Mouse (Mus musculus): Measurements from ENCODE around the gene Akap2. TPM values are rescaled to one million over a fixed set of nuclear protein-coding genes. Genes with fewer than 3 reads are reported as not detected.

The Akap2 gene
- polyA plus RNA-seq (2012; rRNA removed), result 9.2 and 14.5 TPM in 2 replicates

DNA sequence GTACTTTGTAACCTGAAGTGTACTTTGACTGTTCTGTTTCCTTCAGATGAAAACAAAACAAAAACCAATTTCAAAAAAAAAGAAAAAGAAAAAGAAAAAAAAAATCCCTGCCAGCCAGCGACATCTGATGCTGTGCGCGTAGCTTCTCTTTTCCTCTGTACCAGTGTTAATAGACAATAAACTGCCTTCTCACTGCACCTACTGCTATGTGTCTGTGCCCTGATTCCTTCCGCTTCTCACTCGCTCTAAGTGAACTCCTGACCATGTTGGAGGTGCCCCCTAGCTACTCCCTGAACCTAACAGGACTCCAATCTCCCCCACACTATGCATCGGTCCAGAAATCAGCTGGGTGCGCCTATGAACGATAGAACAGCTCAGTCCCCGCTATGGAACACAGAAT lies at the start of gene Akap2:
Gene Akap2 (plus strand): TSS at position 304 of the 400 bp plus-strand sequence.
- TF ChIP-seq POLR2A (IDR thresholded peaks at IDR 0.05; ENCODE audit: borderline replicate concordance, extremely low read depth, insufficient read depth, insufficient read length, poor library complexity, severe bottlenecking), result no peak
- peak; percentile 7 for DNase-seq (ENCODE audit: low read depth)

DNA sequence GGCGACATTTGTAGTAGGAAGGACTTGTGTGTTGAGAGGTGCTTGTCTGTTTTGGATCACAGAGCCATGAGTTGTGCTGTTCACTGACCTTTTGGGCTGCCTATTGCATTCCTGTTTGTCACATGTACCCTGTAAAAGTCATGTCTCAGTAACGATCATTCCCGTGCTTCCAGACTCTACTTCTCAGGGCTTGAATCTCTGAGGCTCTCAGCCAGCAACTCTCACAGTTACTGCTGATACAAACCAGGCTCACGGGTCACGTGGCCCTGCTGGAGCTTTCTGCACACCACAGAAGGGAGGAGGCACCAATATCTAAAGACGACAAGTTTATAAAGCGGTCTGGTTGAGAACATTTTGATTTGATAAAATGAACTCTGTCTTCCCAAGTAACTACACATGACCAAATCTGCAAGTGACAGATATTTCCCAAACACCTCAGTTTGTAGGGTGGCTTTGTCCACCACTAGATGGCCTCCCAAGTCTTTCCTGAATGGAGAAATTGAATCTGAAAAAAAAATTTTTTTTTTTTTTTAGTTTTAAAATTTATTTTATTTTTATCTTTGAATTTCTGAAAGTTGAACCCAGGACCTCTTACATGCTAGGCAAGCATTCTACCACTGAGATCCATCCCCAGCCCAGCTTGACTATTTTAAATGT lies 46.5 kb upstream of the Akap2 start:
- no peak for TF ChIP-seq POLR2A (IDR thresholded peaks at IDR 0.05; ENCODE audit: borderline replicate concordance, extremely low read depth, insufficient read depth, insufficient read length, poor library complexity, severe bottlenecking)
- peak; percentile 51; the same call in 1 of the 2 replicates for TF ChIP-seq CTCF (IDR thresholded peaks at IDR 0.05; ENCODE audit: borderline replicate concordance, extremely low read depth, insufficient read depth, insufficient read length)
- peak; percentile 50 for DNase-seq (ENCODE audit: low read depth)

DNA sequence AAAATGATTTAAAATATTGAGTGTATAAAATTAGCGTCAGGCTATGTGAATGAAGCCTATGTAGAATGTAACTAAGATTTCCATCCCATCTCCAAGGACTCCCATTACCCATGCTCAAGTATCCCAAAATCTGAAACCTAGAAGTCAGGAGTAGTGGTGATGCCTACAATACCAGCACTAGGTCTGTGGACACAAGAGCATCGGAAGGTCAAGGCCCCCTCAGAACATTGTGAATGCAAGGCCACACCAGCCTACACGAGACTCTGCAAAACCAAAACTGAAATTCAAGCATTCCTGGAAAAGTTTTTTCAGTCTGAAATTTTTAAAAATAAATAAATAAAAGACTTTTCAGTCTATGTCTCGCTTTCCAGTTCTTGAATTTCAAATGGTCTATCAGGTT lies 44.9 kb upstream of the Akap2 start:
- no peak for DNase-seq (ENCODE audit: low read depth)
- no peak for TF ChIP-seq POLR2A (IDR thresholded peaks at IDR 0.05; ENCODE audit: borderline replicate concordance, extremely low read depth, insufficient read depth, insufficient read length, poor library complexity, severe bottlenecking)

DNA sequence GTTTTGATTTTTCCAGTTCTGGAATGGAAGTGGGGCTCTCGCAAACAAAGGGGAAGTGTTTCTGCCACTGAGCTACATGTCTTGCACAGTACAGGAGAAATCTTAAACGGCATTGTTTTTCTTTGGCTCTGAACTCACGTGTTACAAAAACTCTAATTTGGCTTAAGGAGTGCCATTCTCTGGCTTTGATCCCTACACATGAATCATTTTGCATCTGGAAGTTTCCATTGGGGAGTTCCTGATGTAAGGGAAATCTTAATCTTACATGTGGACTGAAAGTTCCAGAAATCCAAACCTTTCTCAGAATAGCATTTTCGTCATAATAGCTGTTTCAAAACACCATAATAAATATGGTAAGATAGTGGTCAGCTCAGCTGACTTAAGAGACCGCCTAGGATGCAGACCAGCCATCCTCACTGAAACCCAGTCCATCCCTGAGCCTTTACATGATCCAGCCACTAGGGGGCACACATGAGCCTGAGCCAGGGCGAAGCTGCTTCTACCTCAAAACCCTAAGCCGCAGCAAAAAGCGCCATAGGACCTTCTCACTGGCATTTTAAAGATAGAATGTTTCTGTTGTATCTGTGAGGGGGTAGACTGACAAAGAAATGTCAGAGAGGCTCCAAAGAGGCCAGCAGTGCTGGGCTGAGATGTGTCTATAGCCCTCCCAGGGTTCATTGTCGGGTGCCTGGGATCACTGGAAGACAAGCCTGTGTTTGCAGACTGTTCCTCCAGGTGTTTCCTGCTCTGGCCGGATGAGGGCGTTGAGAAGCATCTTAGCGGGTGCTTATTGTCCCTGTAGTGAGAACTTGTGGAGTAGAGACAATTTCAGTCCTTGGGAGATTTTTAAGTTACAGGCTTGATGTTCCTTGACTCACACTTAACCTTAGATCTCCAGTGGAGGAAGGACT lies 44.2 kb upstream of the Akap2 start:
- peak; percentile 91 for DNase-seq (ENCODE audit: low read depth)
- TF ChIP-seq CTCF (IDR thresholded peaks at IDR 0.05; ENCODE audit: borderline replicate concordance, extremely low read depth, insufficient read depth, insufficient read length), result peak; percentile 97
- TF ChIP-seq POLR2A (IDR thresholded peaks at IDR 0.05; ENCODE audit: borderline replicate concordance, extremely low read depth, insufficient read depth, insufficient read length, poor library complexity, severe bottlenecking), result no peak

DNA sequence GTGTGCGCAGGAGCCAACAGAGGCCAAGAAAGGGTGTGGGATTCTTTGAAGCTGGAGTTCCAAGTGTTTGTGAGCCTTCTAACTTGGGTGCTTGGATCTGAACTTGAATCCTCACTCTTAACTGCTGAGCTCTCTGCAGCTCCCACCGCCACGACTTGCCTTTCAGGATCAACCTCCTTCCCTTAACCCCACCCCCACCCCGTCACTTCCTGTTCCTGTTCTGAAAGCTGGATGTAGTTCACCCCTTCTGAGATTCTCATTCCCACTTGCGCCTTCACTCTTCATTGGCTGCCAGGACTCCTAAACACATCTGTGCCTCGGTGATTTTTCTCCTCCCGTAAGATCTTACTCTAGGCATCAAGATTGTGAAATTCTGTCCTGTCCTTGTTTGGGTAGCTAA lies 43.1 kb upstream of the Akap2 start:
- no peak for TF ChIP-seq POLR2A (IDR thresholded peaks at IDR 0.05; ENCODE audit: borderline replicate concordance, extremely low read depth, insufficient read depth, insufficient read length, poor library complexity, severe bottlenecking)
- TF ChIP-seq CTCF (IDR thresholded peaks at IDR 0.05; ENCODE audit: borderline replicate concordance, extremely low read depth, insufficient read depth, insufficient read length), result no peak
- no peak for DNase-seq (ENCODE audit: low read depth)

DNA sequence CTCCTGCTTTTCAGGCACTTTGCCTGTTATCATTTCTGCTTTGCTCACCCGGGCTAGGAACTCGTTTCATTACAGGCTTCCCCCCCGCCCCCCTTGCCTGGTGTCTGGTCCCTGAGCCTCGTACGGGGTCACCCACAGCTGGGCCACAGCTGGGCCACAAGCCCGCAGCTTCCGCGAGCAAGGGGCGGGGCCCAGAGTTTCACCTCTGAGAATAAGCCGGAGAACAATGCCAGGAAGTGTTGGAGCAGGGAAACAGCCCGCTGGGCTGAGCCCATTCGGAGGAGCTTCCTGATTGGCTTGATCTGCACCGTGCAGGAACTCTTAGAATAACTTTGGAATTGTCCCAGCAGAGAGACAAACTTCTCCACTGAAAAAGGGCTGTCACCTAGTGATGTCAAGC lies 42.1 kb upstream of the Akap2 start:
- peak; percentile 39 for DNase-seq (ENCODE audit: low read depth)
- TF ChIP-seq CTCF (IDR thresholded peaks at IDR 0.05; ENCODE audit: borderline replicate concordance, extremely low read depth, insufficient read depth, insufficient read length), result no peak
- TF ChIP-seq POLR2A (IDR thresholded peaks at IDR 0.05; ENCODE audit: borderline replicate concordance, extremely low read depth, insufficient read depth, insufficient read length, poor library complexity, severe bottlenecking), result no peak

DNA sequence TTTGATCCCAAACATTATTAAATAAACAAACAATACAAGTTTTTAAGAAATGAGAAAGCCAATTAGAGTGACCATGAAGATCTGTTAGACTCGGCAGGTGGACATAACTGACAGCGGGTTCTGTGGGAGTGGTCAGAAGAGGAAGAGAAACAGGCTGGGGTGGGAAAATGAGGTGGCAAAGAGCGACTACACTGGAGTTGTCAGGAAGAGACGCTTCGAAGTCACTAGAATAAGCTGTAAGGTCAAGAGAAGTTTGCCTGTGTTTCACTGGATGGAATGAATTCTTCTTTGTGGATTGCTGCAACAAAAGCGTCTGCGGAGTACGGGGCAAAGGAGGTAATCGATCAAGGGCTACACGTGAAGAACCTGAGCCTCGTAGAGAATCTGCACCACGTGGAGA lies 39.5 kb upstream of the Akap2 start:
- DNase-seq (ENCODE audit: low read depth), result no peak
- TF ChIP-seq CTCF (IDR thresholded peaks at IDR 0.05; ENCODE audit: borderline replicate concordance, extremely low read depth, insufficient read depth, insufficient read length), result no peak
- no peak for TF ChIP-seq POLR2A (IDR thresholded peaks at IDR 0.05; ENCODE audit: borderline replicate concordance, extremely low read depth, insufficient read depth, insufficient read length, poor library complexity, severe bottlenecking)

DNA sequence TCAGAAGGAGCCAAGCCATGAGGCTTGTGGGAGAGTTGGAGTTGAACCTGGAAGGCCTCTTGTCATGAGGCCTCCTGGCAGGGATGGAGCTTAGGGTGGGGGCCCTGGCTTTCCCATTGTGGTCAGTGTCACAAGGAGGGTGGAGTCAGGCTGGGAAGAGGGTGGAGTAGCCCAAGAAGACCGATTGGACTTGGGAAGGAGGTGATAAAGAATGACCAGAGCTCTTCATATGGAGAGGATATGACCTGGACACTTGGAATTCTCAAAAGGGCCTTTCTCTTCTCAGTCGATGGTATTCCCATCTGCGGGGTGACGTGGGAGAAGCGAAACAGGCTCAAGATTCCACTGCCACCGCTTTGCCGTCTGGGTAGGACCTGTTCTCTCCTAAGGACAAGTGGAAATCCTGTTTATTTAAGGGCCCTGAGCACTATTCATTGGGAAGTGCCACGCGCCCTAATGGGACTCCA lies 38.4 kb upstream of the Akap2 start:
- DNase-seq (ENCODE audit: low read depth), result no peak
- TF ChIP-seq CTCF (IDR thresholded peaks at IDR 0.05; ENCODE audit: borderline replicate concordance, extremely low read depth, insufficient read depth, insufficient read length) (no peak), POLR2A (IDR thresholded peaks at IDR 0.05; ENCODE audit: borderline replicate concordance, extremely low read depth, insufficient read depth, insufficient read length, poor library complexity, severe bottlenecking) (no peak)

DNA sequence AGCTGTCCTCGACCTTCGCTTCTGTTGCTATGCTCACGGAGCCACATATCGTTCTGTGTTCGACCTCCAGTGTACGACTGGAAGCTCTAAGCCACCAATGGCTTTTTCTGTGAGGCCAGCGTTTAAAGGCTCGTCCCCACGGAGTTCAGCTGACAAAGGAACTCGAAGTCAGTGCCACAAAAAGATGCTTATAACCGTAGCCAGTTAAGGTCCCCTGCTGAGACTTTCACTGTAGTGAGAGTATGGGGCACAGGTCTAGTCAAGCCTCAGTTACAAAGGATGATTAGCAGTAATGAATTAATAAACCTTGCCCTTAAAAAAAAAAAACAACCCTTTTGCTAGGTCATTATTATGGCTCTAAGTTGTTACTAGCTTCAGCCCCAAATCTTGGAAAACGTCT lies 37.3 kb upstream of the Akap2 start:
- DNase-seq (ENCODE audit: low read depth), result no peak
- TF ChIP-seq POLR2A (IDR thresholded peaks at IDR 0.05; ENCODE audit: borderline replicate concordance, extremely low read depth, insufficient read depth, insufficient read length, poor library complexity, severe bottlenecking) (no peak), CTCF (IDR thresholded peaks at IDR 0.05; ENCODE audit: borderline replicate concordance, extremely low read depth, insufficient read depth, insufficient read length) (no peak)

DNA sequence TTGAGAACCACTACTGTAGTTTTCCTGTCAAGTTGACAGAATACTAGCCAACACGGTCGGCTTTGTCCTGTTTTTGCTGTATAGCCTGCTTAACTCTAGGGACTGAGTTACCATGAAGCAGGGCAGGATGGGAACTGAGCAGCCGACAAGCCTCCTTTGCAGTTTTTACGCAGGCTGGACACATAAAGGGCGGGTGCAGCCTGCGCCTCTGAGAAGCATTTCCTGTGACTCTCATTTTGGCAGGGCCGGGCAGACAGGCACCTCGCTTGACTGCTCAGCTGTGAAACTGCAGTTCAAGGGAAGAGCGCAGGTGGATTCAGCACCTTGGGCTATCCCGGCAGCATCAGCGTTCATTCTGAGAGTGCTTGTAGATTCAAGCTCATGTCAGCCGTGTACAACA lies 35.9 kb upstream of the Akap2 start:
- DNase-seq (ENCODE audit: low read depth), result peak; percentile 24
- TF ChIP-seq CTCF (IDR thresholded peaks at IDR 0.05; ENCODE audit: borderline replicate concordance, extremely low read depth, insufficient read depth, insufficient read length) (no peak), POLR2A (IDR thresholded peaks at IDR 0.05; ENCODE audit: borderline replicate concordance, extremely low read depth, insufficient read depth, insufficient read length, poor library complexity, severe bottlenecking) (no peak)

DNA sequence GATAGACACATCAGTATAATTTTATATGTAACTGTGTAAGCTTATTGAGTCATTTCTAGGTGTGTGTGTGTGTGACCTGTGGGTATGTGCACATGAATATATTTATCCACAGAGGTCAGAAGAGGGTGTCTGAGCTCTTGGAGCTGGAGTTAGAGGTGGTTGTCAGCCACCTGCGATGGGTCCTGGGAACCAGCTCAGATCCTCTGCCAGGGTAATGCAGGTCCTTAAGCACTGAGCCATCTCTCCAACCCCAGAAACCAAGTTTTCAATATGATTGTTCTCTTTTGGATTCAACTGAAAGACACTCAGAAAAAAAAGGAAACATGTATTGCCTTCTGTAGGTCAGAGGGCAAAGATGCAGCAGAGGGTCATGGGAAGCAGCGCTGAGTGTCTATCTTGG lies 35.1 kb upstream of the Akap2 start:
- no peak for DNase-seq (ENCODE audit: low read depth)

DNA sequence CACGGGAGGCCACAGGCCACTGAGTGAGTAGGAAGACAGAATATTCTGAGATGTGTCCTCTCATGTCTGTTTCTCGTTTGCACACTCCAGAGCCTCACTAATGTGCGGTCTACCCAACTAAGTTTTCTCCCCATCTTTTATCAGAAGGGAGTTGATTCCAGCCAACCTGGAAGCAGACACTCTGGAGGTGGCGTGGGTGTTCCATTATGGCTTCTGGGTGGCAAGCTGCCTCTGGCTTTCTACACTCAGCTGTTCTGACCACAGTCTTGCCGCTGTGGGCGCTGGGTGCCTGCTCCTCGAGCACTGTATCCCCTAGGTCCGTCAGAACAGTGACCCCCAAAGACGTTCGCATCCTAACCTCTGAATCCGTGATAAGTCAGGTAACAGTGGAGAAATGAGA lies 34.5 kb upstream of the Akap2 start:
- TF ChIP-seq POLR2A (IDR thresholded peaks at IDR 0.05; ENCODE audit: borderline replicate concordance, extremely low read depth, insufficient read depth, insufficient read length, poor library complexity, severe bottlenecking) (no peak), CTCF (IDR thresholded peaks at IDR 0.05; ENCODE audit: borderline replicate concordance, extremely low read depth, insufficient read depth, insufficient read length) (no peak)
- no peak for DNase-seq (ENCODE audit: low read depth)

More for the DNA sequence above, 35.1 kb upstream of the Akap2 start:
- TF ChIP-seq POLR2A (IDR thresholded peaks at IDR 0.05; ENCODE audit: borderline replicate concordance, extremely low read depth, insufficient read depth, insufficient read length, poor library complexity, severe bottlenecking), result no peak
- TF ChIP-seq CTCF (IDR thresholded peaks at IDR 0.05; ENCODE audit: borderline replicate concordance, extremely low read depth, insufficient read depth, insufficient read length), result no peak

Data from brain, embryonic 14.5 days (tissue).